Mouse (Mus musculus) NIH3T3 (cell line): Measurements from ENCODE around the gene Podxl2.

Source experiments
- DNase-seq: peaks from one replicate; pipeline ENCODE4 v3.0.0-alpha.2; 2012; ENCODE audit warnings: low read depth

Podxl2 gene

GRCm38 (mm10) chr6:88843781-88844725, 30.8 kb downstream of the Podxl2 start:
- DNase-seq, result no peak

- DNase-seq, result no peak
Measured at GRCm38 (mm10) chr6:88843241-88843640, 31.6 kb downstream of the Podxl2 start.

- DNase-seq, result peak; percentile 47
Measured at GRCm38 (mm10) chr6:88842731-88843151, 32.1 kb downstream of the Podxl2 start.

GRCm38 (mm10) chr6:88841781-88842689, 32.8 kb downstream of the Podxl2 start, which contains the start of gene Abtb1:
Gene Abtb1, minus strand, starts transcription at chr6:88841984.
- peak; percentile 100 for DNase-seq

GRCm38 (mm10) chr6:88841514-88841780, 33.4 kb downstream of the Podxl2 start:
- no peak for DNase-seq

GRCm38 (mm10) chr6:88840791-88841513, 33.9 kb downstream of the Podxl2 start:
- DNase-seq, result no peak

GRCm38 (mm10) chr6:88840211-88840610, 34.6 kb downstream of the Podxl2 start:
- no peak for DNase-seq

- DNase-seq, result no peak
Measured at GRCm38 (mm10) chr6:88839135-88839970, 35.5 kb downstream of the Podxl2 start.

GRCm38 (mm10) chr6:88838613-88839012, 36.2 kb downstream of the Podxl2 start:
- no peak for DNase-seq

- no peak for DNase-seq
Measured at GRCm38 (mm10) chr6:88837999-88838398, 36.8 kb downstream of the Podxl2 start.

- DNase-seq, result no peak
Measured at GRCm38 (mm10) chr6:88836178-88836819, 38.5 kb downstream of the Podxl2 start.

- no peak for DNase-seq
Measured at GRCm38 (mm10) chr6:88835047-88835446, 39.8 kb downstream of the Podxl2 start.

- DNase-seq, result no peak
Measured at GRCm38 (mm10) chr6:88833340-88834140, 41.3 kb downstream of the Podxl2 start.

- DNase-seq, result no peak
Measured at GRCm38 (mm10) chr6:88832663-88833062, 42.2 kb downstream of the Podxl2 start.

- DNase-seq, result peak; percentile 78
Measured at GRCm38 (mm10) chr6:88831456-88831855, 43.4 kb downstream of the Podxl2 start.

GRCm38 (mm10) chr6:88830112-88830702, 44.6 kb downstream of the Podxl2 start:
- no peak for DNase-seq

GRCm38 (mm10) chr6:88829579-88829978, 45.3 kb downstream of the Podxl2 start:
- no peak for DNase-seq

- DNase-seq, result no peak
Measured at GRCm38 (mm10) chr6:88828206-88829009, 46.4 kb downstream of the Podxl2 start.
